Mouse (Mus musculus) thymus, adult 2 months (tissue): ENCODE data around the gene Immt.

Experiments
- CTCF ChIP-seq: fragments of 200-500 bp; IDR thresholded peaks from 2 replicates; pipeline ENCODE4 v1.5.1; 2012; ENCODE audit warnings: mild to moderate bottlenecking, control low read depth, low read length, moderate library complexity, borderline replicate concordance; ENCODE audit not compliant: control insufficient read depth, poor library complexity, insufficient read depth; ENCODE audit errors: extremely low read depth
- POLR2A ChIP-seq: fragments of 200-500 bp; IDR thresholded peaks from 2 replicates; pipeline ENCODE4 v1.6.1; 2012; ENCODE audit warnings: mild to moderate bottlenecking, low read length, control low read depth, moderate library complexity; ENCODE audit not compliant: control insufficient read depth, poor library complexity, insufficient read depth; ENCODE audit errors: extremely low read depth

DNA sequence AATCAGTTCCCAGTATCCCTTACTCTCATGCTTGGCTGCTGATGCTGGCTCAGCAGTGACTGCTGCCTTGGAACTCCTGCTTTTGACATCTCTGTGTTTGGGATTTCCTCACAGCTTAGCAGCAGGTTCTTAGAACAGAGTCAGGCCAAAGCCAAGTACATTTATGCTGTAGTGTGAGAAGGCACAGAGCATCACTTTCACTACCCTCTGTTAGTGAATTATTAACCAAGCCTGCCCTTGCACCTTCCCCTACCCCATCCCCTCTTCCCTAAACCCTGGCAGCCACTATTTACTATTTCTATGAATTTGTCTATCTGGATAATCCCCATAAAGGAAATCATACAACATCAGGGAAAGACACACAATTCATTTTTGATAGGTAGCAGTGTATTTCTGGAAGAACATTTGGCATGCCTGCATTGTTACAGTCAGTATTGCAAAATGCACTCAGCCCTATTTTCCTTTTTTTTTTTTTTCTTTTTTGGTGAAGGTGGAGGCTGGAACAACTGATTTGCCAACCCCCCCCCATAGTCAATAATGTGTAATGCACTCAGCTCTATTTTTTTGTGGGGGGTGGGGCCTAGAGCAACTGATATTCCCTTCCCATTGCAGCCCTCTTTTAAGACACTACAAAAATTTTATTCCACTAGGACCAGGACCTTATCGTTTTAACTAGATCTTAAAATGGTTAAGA, 9.6 kb downstream of the Immt start:
- TF ChIP-seq POLR2A (no peak), CTCF (no peak)
